Mouse (Mus musculus) 416B (cell line): ENCODE results near the gene Col6a1.

Experiments
- DNase-seq: peaks from one replicate; pipeline ENCODE4 v3.0.0; 2011; ENCODE audit warnings: low read depth

Gene Col6a1

GRCm38 (mm10) chr10:76725682-76726285, at the start of gene Col6a1:
Gene Col6a1, minus strand, starts transcription at chr10:76726168.
- DNase-seq: peak; percentile 19

- no peak for DNase-seq
Measured at GRCm38 (mm10) chr10:76771624-76772023, 45.7 kb upstream of the Col6a1 start.

GRCm38 (mm10) chr10:76771086-76771485, 45.1 kb upstream of the Col6a1 start:
- no peak for DNase-seq

- DNase-seq: no peak
Measured at GRCm38 (mm10) chr10:76769581-76769980, 43.6 kb upstream of the Col6a1 start.

GRCm38 (mm10) chr10:76766196-76766595, 40.2 kb upstream of the Col6a1 start:
- no peak for DNase-seq

- DNase-seq: no peak
Measured at GRCm38 (mm10) chr10:76764927-76765326, 39.0 kb upstream of the Col6a1 start.

GRCm38 (mm10) chr10:76763016-76763415, 37.0 kb upstream of the Col6a1 start:
- no peak for DNase-seq

GRCm38 (mm10) chr10:76762411-76762810, 36.4 kb upstream of the Col6a1 start:
- no peak for DNase-seq

- no peak for DNase-seq
Measured at GRCm38 (mm10) chr10:76759878-76760277, 33.9 kb upstream of the Col6a1 start.

- DNase-seq: no peak
Measured at GRCm38 (mm10) chr10:76753640-76754039, 27.7 kb upstream of the Col6a1 start.

- DNase-seq: peak; percentile 29
Measured at GRCm38 (mm10) chr10:76744267-76744666, 18.3 kb upstream of the Col6a1 start.

GRCm38 (mm10) chr10:76736764-76737163, 10.8 kb upstream of the Col6a1 start:
- DNase-seq: no peak

GRCm38 (mm10) chr10:76734979-76735378, 9.0 kb upstream of the Col6a1 start:
- peak; percentile 73 for DNase-seq

- no peak for DNase-seq
Measured at GRCm38 (mm10) chr10:76733677-76734068, 7.7 kb upstream of the Col6a1 start.

- peak; percentile 7 for DNase-seq
Measured at GRCm38 (mm10) chr10:76732881-76733676, 7.1 kb upstream of the Col6a1 start.

GRCm38 (mm10) chr10:76732391-76732790, 6.4 kb upstream of the Col6a1 start:
- DNase-seq: no peak

- no peak for DNase-seq
Measured at GRCm38 (mm10) chr10:76731621-76732239, 5.8 kb upstream of the Col6a1 start.

GRCm38 (mm10) chr10:76729631-76730620, 4.0 kb upstream of the Col6a1 start:
- DNase-seq: no peak

- peak; percentile 53 for DNase-seq
Measured at GRCm38 (mm10) chr10:76728369-76728768, 2.4 kb upstream of the Col6a1 start.

- DNase-seq: no peak
Measured at GRCm38 (mm10) chr10:76727301-76727700, 1.3 kb upstream of the Col6a1 start.

- DNase-seq: peak; percentile 6
Measured at GRCm38 (mm10) chr10:76726866-76727265, 898 bp upstream of the Col6a1 start.

GRCm38 (mm10) chr10:76725097-76725496, 871 bp downstream of the Col6a1 start:
- DNase-seq: no peak
